Mouse (Mus musculus) megakaryocyte-erythroid progenitor cell, adult 5 weeks (primary cell): ENCODE results near the gene Cpne5. TPM values are rescaled to one million over a fixed set of nuclear protein-coding genes. Genes with fewer than 3 reads are reported as not detected.

Source experiments
- polyA plus RNA-seq: library from polyadenylated mRNA; stranded (reverse); fragments of >175 nt; gene quantifications from 2 replicates; pipeline ENCODE4 v1.2.3, GENCODE M21; 2012

Gene Cpne5
- polyA plus RNA-seq: 22.8 and 30.5 TPM in 2 replicates

GRCm38 (mm10) chr17:29237772-29238420 is at the start of gene Cpne5:
TSS of gene Cpne5 (minus strand) at chr17:29238167.

GRCm38 (mm10) chr17:29268682-29269348 is 30.8 kb upstream of the Cpne5 start, which contains the start of gene BC004004:
TSS of gene BC004004 (plus strand) at chr17:29268788.

GRCm38 (mm10) chr17:29263840-29264633 is 26.1 kb upstream of the Cpne5 start, which contains the start of gene Ppil1:
TSS of gene Ppil1 (minus strand) at chr17:29264186.

GRCm38 (mm10) chr17:29113591-29114352 is 124.2 kb downstream of the Cpne5 start, which contains the start of gene Rab44:
TSS of gene Rab44 (plus strand) at chr17:29114145.

Other genes with a start within 250 kb of the Cpne5 start
- gene Stk38, start 230.2 kb downstream of the Cpne5 start, polyA plus RNA-seq: 95.7 and 104 TPM in 2 replicates
- 124 and 163 TPM in 2 replicates for gene Srsf3, start 205.5 kb downstream of the Cpne5 start, polyA plus RNA-seq
- 78.2 and 97.6 TPM in 2 replicates for gene Cdkn1a, start 147.2 kb downstream of the Cpne5 start, polyA plus RNA-seq
- 293 and 320 TPM in 2 replicates for gene Rab44, start 124.0 kb downstream of the Cpne5 start, polyA plus RNA-seq
- 53.9 and 57.8 TPM in 2 replicates for gene Ppil1, start 26.0 kb upstream of the Cpne5 start, polyA plus RNA-seq
- 38.1 and 39.5 TPM in 2 replicates for gene BC004004, start 30.6 kb upstream of the Cpne5 start, polyA plus RNA-seq
- 19.9 and 35.3 TPM in 2 replicates for gene Pi16, start 79.5 kb upstream of the Cpne5 start, polyA plus RNA-seq
- 148 and 161 TPM in 2 replicates for gene Mtch1, start 109.8 kb upstream of the Cpne5 start, polyA plus RNA-seq
- 71.5 and 73.8 TPM in 2 replicates for gene Fgd2, start 122.7 kb upstream of the Cpne5 start, polyA plus RNA-seq